Mouse (Mus musculus) kidney, embryonic 16.5 days (tissue): ENCODE results near the gene Btbd9. TPM values are rescaled to one million over a fixed set of nuclear protein-coding genes. Genes with fewer than 3 reads are reported as not detected.

Source experiments
- polyA plus RNA-seq: library from polyadenylated mRNA; unstranded; fragments of >200 nt; fragmentation: Nextera tagmentation; extraction: Ambion mirVana; gene quantifications from 2 replicates; pipeline ENCODE4 v1.2.1, GENCODE M21; 2015

Btbd9 gene
- polyA plus RNA-seq, 1 experiment from 2014 or later, result 58.3 TPM

Other genes with a start within 250 kb of the Btbd9 start
- 0.82 and 1.2 TPM in 2 replicates for gene Dnah8, start 47.9 kb upstream of the Btbd9 start, polyA plus RNA-seq
- gene Glo1, start 50.4 kb upstream of the Btbd9 start, polyA plus RNA-seq, result 216 and 222 TPM in 2 replicates